Mouse (Mus musculus): ENCODE measurements around the gene Efemp2. TPM values are rescaled to one million over a fixed set of nuclear protein-coding genes. Genes with fewer than 3 reads are reported as not detected.
A peak's percentile ranks its signal among the peaks of the same experiment; 100 is the strongest.

The Efemp2 gene
- polyA plus RNA-seq (2016; fragmentation: Nextera tagmentation; extraction: Ambion mirVana), result 75.3 and 81.0 TPM in 2 replicates

DNA sequence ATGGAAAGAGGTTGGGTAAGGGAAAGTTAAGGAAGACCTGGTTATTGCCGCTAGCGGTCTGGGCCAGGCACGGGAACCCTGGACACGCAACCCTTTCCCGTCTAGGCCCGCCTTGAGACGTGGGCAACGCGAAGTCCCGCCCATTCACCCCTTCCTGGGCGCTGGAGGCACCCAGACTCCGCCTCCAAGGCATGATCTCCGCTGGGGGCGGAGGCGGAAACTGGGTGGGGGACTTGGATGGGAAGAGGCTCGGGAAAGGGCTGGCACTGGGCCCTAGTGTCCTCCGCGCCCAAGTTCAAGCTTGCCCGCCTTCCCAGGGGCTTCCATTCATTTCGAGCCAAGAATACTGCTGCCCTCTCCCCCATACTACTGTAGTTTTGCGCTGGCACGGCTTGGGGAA lies at the start of gene Efemp2:
Efemp2 (plus strand) TSS at position 235 of the 400 bp plus-strand sequence.
- peak; percentile 62 for ATAC-seq (ENCODE audit: low FRiP score)
- Histone ChIP-seq H3K9ac (peak within 1 kb of the TSS; percentile 76), H3K27ac (peak within 1 kb of the TSS; percentile 62), H3K9me3 (replicated peaks) (no peaks in the 10 kb centered on the region), H3K27me3 (no peaks in the 10 kb centered on the region; the same call in 1 of the 2 replicates), H3K36me3 (peaks cover 3% of the 10 kb centered on the region; the same call in 1 of the 2 replicates), H3K4me1 (peaks cover 24% of the 10 kb centered on the region), H3K4me2 (replicated peaks) (peak within 1 kb of the TSS; percentile 97), H3K4me3 (peak within 1 kb of the TSS; percentile 52)
- whole genome bisulfite sequencing, result under 1% methylated on average over 22 of the region's 22 CpGs

DNA sequence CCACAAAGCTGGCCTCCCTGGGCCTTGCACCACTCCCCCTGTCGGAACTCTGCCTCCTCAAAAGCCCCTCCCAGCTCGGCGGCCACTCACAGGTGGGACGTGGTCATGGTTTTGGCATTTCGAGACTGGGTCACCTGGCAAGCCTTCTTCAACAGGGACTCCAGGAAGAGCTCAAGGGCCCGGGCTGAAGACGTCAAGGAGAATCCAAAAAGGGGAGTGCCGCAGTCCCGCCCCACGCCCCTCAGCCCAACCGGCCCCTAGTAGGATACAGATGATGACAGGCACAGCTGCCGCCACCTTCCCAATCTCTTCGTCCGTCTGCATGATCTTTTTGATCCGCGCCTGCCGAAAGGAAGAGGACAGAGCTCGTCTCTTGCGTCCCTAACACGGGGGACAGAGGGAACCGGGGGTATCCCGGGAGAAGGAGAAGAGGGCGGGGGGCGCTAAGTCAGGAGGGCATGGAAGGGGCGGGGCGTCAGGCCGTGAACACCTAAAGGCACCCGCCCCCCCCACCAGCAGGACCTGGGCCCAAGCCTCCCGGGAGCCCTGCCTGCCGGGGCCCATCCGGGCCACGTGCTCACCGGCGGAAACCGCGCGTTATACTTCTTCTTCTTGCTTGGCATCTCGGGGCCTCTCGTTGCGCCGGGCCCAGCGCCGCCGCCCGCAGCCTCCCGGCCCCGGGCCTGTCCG lies 49.5 kb upstream of the Efemp2 start:
- peak overlapping the region; percentile 86 for H3K9ac ChIP-seq
- H3K4me2 ChIP-seq (replicated peaks), result peak overlapping the region; percentile 88
- peaks cover 46% of the 10 kb centered on the region for H3K36me3 ChIP-seq
- no peaks in the 10 kb centered on the region for H3K27me3 ChIP-seq
- no peaks in the 10 kb centered on the region for H3K9me3 ChIP-seq (replicated peaks)
- peaks cover 36% of the 10 kb centered on the region for H3K4me1 ChIP-seq
- H3K27ac ChIP-seq, result peak overlapping the region; percentile 94
- 1% methylated on average over 34 of the region's 48 CpGs for WGBS
- peak; percentile 62 for ATAC-seq (ENCODE audit: low FRiP score)
- peak overlapping the region; percentile 77 for H3K4me3 ChIP-seq

DNA sequence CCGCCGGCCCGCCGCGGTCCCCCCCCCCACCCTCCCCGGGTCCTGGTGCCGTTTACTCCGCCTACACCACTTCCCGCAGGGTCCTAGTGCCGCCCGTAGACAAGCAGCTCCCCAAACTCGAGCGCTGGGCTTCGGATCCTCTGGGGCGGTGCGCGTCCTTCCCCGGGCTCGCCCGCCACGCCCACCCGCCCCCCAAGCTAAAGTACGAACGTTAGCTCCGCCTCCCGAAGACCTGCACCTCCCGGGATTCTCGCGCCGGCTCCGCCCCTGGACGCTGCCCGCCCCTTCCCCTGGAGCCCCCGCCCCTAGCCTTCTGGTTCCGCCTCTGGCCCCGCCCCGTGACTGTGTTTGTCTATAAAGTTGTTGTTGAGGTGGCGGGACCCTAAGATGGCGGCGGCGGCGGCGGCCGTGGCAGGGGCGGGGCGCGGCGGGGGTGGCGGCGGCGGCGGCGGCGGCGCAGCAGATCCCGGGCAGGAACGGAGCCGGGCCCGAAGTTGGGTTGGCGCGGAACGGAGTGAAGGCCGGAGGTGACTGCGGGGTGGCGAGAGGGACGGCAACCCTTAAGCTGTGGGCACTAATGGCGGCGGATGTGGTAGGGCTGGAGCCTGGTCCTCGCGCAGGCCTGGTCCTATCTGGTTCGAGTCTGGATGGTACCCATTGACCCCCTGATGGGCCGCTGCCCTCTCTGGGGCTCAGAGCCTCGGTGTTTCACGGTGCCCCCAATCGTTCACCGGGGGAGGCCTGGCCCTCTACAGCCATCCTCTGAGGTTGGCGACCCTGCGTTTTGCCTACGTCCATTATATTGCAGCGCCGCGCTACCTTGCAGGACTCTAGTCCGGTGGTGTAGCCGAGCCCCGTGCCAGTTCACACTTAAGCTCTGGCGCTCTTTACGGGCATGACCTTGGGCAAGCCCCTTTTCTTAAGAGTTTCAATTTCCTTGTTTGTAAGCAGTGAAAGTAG lies 48.7 kb upstream of the Efemp2 start, which contains the start of the genes Drap1 and AI837181:
Drap1 (minus strand) TSS at position 198 of the 960 bp plus-strand sequence.
AI837181 (plus strand) TSS at position 363 of the 960 bp plus-strand sequence.
- Histone ChIP-seq H3K27ac (peak within 1 kb of the TSS; percentile 94), H3K27me3 (no peaks in the 10 kb centered on the region), H3K9me3 (replicated peaks) (no peaks in the 10 kb centered on the region), H3K4me1 (peaks cover 36% of the 10 kb centered on the region), H3K4me3 (peak within 1 kb of the TSS; percentile 77), H3K36me3 (peaks cover 46% of the 10 kb centered on the region), H3K9ac (peak within 1 kb of the TSS; percentile 90), H3K4me2 (replicated peaks) (peak within 1 kb of the TSS; percentile 88)
- under 1% methylated on average over 51 of the region's 87 CpGs for WGBS
- ATAC-seq (ENCODE audit: low FRiP score), result peak; percentile 90

DNA sequence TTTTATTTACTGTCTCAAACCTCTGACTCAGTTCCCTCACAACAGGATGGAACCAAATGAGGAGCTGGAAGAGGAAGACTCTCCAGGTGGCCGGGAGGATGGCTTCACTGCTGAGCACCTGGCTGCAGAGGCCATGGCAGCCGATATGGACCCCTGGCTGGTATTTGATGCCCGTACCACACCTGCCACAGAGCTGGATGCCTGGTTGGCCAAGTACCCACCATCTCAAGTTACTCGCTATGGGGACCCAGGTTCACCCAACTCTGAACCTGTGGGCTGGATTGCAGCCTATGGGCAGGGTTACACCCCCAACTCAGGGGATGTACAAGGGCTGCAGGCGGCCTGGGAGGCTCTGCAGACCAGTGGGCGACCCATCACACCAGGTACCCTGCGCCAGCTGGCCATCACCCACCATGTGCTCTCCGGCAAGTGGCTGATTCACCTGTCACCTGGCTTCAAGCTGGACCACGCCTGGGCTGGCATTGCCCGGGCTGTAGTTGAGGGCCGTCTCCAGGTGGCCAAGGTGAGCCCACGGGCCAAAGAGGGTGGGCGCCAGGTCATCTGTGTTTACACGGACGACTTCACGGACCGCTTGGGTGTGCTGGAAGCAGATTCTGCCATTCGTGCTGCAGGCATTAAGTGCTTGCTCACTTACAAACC lies 47.7 kb upstream of the Efemp2 start:
- Histone ChIP-seq H3K4me1 (peaks cover 36% of the 10 kb centered on the region), H3K4me2 (replicated peaks) (peak overlapping the region; percentile 81), H3K36me3 (peaks cover 37% of the 10 kb centered on the region), H3K27ac (peak overlapping the region; percentile 94), H3K9me3 (replicated peaks) (no peaks in the 10 kb centered on the region), H3K4me3 (peak overlapping the region; percentile 77), H3K27me3 (no peaks in the 10 kb centered on the region), H3K9ac (peak overlapping the region; percentile 90)
- no peak for ATAC-seq (ENCODE audit: low FRiP score)
- WGBS, result 89% methylated on average over 18 of the region's 18 CpGs

DNA sequence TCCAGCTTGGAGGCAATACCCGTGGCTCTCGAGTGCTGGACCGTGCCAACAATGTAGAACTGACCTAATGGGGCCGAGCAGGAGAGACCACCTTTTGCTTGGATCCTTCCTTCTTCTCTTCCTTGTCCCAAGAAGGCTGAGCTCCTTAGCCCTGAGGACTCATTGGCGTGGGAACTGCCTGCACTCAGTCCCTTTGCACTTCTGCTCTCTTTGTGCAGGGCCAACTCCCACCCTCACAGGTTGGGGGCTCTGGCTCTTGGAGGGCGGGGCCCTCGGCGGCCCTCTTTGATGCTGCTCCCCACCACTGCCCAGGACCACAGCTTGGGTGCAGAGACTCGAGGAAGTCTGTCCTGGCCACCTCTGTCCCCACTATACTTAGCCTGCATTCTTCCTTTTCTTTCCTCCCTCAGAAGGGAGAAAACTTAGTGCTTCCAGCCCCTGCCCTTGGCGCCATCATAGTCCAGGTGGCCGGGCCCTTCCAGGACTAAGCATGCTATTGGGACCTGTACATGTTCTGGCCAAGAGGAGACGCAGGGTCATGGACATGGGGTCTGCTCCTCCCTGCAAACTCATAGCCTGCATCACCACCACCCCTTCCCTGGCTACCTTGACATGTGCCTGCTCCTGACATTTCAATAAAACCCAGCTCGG lies 47.0 kb upstream of the Efemp2 start:
- H3K9ac ChIP-seq, result peak overlapping the region; percentile 90
- 92% methylated on average over 13 of the region's 13 CpGs for whole genome bisulfite sequencing
- no peak for ATAC-seq (ENCODE audit: low FRiP score)
- H3K9me3 ChIP-seq (replicated peaks), result no peaks in the 10 kb centered on the region
- peak overlapping the region; percentile 81 for H3K4me2 ChIP-seq (replicated peaks)
- H3K27me3 ChIP-seq, result no peaks in the 10 kb centered on the region
- no peak overlapping the region for H3K27ac ChIP-seq
- peaks cover 36% of the 10 kb centered on the region for H3K4me1 ChIP-seq
- H3K36me3 ChIP-seq, result peaks cover 30% of the 10 kb centered on the region
- H3K4me3 ChIP-seq, result 0 out of 2 replicates have a peak overlapping the region, but pooled peaks have one; percentile 77

DNA sequence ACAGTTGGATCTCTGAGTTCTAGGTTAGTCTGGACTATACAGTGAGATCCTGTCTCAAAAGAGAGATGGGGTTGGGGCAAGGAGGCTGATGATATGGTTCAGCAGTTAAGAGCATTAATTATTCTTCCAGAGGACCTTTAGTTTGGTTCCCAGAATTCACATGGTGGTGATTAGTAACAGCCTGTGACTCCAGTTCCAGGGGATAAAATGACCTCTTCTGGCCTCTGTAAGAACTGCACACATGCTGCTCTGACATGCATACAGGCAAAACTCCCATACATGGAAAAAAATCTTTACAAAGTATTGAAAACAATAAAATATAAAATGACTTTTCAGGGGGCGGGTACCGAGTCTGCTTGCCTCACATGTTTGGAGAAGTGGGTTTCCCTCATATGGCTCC lies 45.7 kb upstream of the Efemp2 start:
- Histone ChIP-seq H3K9me3 (replicated peaks) (no peaks in the 10 kb centered on the region), H3K4me1 (peaks cover 32% of the 10 kb centered on the region), H3K4me3 (no peak overlapping the region), H3K4me2 (replicated peaks) (no peak overlapping the region), H3K27ac (no peak overlapping the region), H3K36me3 (peaks cover 19% of the 10 kb centered on the region), H3K9ac (no peak overlapping the region), H3K27me3 (no peaks in the 10 kb centered on the region)
- 89% methylated on average over 2 of the region's 2 CpGs for WGBS
- no peak for ATAC-seq (ENCODE audit: low FRiP score)

DNA sequence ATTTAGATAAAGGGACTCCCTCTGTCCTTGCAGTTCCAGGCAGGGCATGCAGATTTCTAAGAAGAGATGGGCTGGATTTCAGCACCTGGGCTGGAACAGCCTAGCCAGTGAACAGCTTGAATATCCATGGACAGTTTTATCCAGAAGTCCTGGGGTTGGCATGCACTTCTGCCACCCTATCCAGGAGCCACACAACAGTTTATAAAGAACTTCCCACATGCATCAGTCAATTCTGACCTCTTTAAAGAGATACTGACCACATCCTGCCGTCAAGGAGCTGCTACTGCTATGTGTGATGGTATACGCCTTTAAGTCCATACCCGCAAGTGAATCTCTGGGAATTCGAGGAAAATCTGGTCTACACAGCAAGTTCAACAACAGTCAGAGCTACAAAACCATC lies 44.5 kb upstream of the Efemp2 start:
- no peaks in the 10 kb centered on the region for H3K9me3 ChIP-seq (replicated peaks)
- no peak overlapping the region for H3K4me3 ChIP-seq
- peaks cover 33% of the 10 kb centered on the region for H3K4me1 ChIP-seq
- H3K9ac ChIP-seq, result no peak overlapping the region
- peaks cover 3% of the 10 kb centered on the region; the same call in 1 of the 2 replicates for H3K27me3 ChIP-seq
- ATAC-seq (ENCODE audit: low FRiP score), result no peak
- H3K4me2 ChIP-seq (replicated peaks), result no peak overlapping the region
- WGBS, result 92% methylated on average over 4 of the region's 4 CpGs
- H3K27ac ChIP-seq, result no peak overlapping the region
- H3K36me3 ChIP-seq, result peaks cover 19% of the 10 kb centered on the region

DNA sequence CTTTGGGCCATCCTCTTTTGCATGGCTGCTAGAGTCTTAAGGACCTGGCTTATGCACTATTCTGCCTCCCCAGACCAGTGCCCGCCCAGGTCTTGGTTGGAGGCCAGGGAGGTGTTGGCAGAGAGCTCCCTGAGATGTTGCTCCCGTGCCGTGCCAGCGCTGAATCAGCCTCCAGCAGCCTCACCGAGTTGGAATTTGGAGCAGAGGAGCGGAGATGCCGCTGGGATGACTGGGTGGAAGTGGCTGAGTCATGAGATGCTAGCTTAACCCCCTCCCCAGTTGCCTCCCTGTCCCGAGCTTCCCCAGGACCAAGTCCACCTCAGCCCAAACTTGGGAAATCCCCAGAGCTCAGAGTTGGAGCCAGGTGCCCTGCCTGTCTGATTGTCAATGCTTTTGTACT lies 43.9 kb upstream of the Efemp2 start:
- Histone ChIP-seq H3K27me3 (peaks cover 5% of the 10 kb centered on the region; the same call in 1 of the 2 replicates), H3K9ac (no peak overlapping the region), H3K4me2 (replicated peaks) (no peak overlapping the region), H3K4me1 (peaks cover 34% of the 10 kb centered on the region), H3K36me3 (peaks cover 19% of the 10 kb centered on the region), H3K27ac (no peak overlapping the region), H3K9me3 (replicated peaks) (no peaks in the 10 kb centered on the region), H3K4me3 (no peak overlapping the region)
- no peak for ATAC-seq (ENCODE audit: low FRiP score)
- WGBS, result 71% methylated on average over 8 of the region's 8 CpGs

DNA sequence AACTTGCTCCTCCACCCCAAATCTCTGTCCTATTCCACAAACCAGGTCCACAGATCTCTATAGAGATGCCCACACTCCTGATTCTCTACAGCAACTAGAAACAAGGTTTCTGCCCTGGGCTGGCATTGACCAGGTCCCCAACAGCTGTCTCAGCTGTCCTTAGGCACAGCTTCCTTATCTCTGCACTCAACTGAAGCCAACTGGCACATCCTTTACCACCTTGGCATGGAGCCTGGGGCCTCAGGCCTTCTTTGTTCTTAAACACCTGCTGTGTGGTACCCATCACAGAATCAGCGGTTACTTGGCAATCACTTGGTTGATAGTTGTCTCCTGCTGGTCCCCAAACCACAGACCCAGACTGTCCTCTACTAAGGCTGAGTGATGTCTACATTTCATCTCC lies 43.3 kb upstream of the Efemp2 start:
- WGBS, result 92% methylated on average over 1 of the region's 1 CpGs
- no peaks in the 10 kb centered on the region for H3K9me3 ChIP-seq (replicated peaks)
- no peak overlapping the region for H3K4me2 ChIP-seq (replicated peaks)
- peaks cover 34% of the 10 kb centered on the region for H3K4me1 ChIP-seq
- H3K27me3 ChIP-seq, result peaks cover 5% of the 10 kb centered on the region; the same call in 1 of the 2 replicates
- H3K9ac ChIP-seq, result no peak overlapping the region
- H3K27ac ChIP-seq, result no peak overlapping the region
- peaks cover 19% of the 10 kb centered on the region for H3K36me3 ChIP-seq
- H3K4me3 ChIP-seq, result no peak overlapping the region
- no peak for ATAC-seq (ENCODE audit: low FRiP score)

DNA sequence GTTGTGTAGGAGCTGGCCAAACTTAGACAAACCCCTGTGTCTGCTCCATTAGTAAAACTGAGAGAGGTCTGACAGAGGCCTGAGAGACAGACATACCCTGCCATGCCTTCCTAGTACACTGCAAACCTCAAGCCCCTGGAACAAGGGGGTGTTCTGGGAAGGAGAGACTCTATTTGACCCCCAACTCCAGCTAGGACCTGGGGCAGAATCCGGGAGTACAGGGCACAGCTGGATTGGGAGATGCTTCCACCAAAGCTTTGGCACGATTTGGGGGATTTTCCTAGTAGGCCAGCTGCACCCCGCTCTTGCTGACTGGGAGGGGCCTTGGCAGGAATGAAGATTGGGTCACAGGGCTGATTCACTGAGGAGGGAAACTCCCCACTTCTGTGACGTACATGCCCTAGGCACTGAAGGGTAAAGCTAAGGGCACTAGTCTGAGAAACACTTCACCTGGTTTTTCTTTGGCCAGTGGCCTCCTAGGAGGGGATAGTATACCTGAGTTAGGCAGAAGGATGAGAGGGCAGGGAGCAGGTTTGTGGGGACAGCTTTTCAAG lies 41.8 kb upstream of the Efemp2 start:
- H3K36me3 ChIP-seq, result peaks cover 7% of the 10 kb centered on the region
- peaks cover 5% of the 10 kb centered on the region; the same call in 1 of the 2 replicates for H3K27me3 ChIP-seq
- H3K9me3 ChIP-seq (replicated peaks), result no peaks in the 10 kb centered on the region
- no peak overlapping the region for H3K4me2 ChIP-seq (replicated peaks)
- H3K27ac ChIP-seq, result no peak overlapping the region
- H3K4me3 ChIP-seq, result no peak overlapping the region
- peaks cover 20% of the 10 kb centered on the region for H3K4me1 ChIP-seq
- 82% methylated on average over 4 of the region's 4 CpGs for WGBS
- ATAC-seq (ENCODE audit: low FRiP score), result no peak
- no peak overlapping the region for H3K9ac ChIP-seq

Measured in hindbrain, embryonic 12.5 days (tissue).